Mouse (Mus musculus) heart, embryonic 11.5 days (tissue): ENCODE measurements around the gene Stim1. TPM values are rescaled to one million over a fixed set of nuclear protein-coding genes. Genes with fewer than 3 reads are reported as not detected.

Experiments
- ATAC-seq: fragments of 200-750 bp; cut with Nextera tagmentation; replicated peaks from 2 replicates; pipeline ENCODE4 v1.8.0; 2017; ENCODE audit warnings: moderate library complexity; ENCODE audit not compliant: insufficient number of reproducible peaks, low FRiP score, low TSS enrichment
- H3K27ac ChIP-seq: fragments of 300-500 bp; sonication (generic); 2 replicates; pipeline ENCODE4 v1.5.1; 2014; ENCODE audit warnings: mild to moderate bottlenecking, low read depth, low read length
- H3K27me3 ChIP-seq: fragments of 300-500 bp; sonication (generic); 2 replicates; pipeline ENCODE4 v1.6.1; 2014; ENCODE audit warnings: mild to moderate bottlenecking, low read length, mixed read lengths; ENCODE audit not compliant: control insufficient read depth, insufficient read depth
- H3K36me3 ChIP-seq: fragments of 300-500 bp; sonication (generic); 2 replicates; pipeline ENCODE4 v1.6.1; 2014; ENCODE audit warnings: mild to moderate bottlenecking, low read length, moderate library complexity, mixed read lengths; ENCODE audit not compliant: control insufficient read depth, insufficient read depth
- H3K4me1 ChIP-seq: fragments of 300-500 bp; sonication (generic); 2 replicates; pipeline ENCODE4 v1.6.1; 2014; ENCODE audit warnings: low read length; ENCODE audit not compliant: control insufficient read depth, insufficient read depth
- H3K4me2 ChIP-seq: fragments of 300-500 bp; sonication (generic); 2 replicates; pipeline ENCODE4 v1.6.1; 2014; ENCODE audit warnings: mild to moderate bottlenecking, moderate library complexity
- H3K4me3 ChIP-seq: fragments of 300-500 bp; sonication (generic); 2 replicates; pipeline ENCODE4 v1.5.1; 2014; ENCODE audit warnings: low read depth, low read length
- H3K9ac ChIP-seq: fragments of 300-500 bp; sonication (generic); 2 replicates; pipeline ENCODE4 v1.6.1; 2014; ENCODE audit warnings: mild to moderate bottlenecking, low read depth, low read length, moderate library complexity
- H3K9me3 ChIP-seq: fragments of 300-500 bp; sonication (generic); replicated peaks from 2 replicates; pipeline ENCODE4 v1.6.1; 2016; ENCODE audit warnings: low read length; ENCODE audit not compliant: control insufficient read depth
- WGBS: fragments of 180-500 bp; shearing (Covaris S2); extraction: QIAGEN DNeasy Blood & Tissue Kit; methylation state at CpG from one replicate; pipeline ENCODE4 v1.1.7; 2014; ENCODE audit not compliant: insufficient replicate concordance; 5-methylcytosine and 5-hydroxymethylcytosine counted together
- polyA plus RNA-seq: library from polyadenylated mRNA; unstranded; fragments of >200 nt; fragmentation: Nextera tagmentation; extraction: Ambion mirVana; gene quantifications from 2 replicates; pipeline ENCODE4 v1.2.1, GENCODE M21; 2014

Stim1 gene
- polyA plus RNA-seq, 1 experiment from 2014 or later = 9.1 TPM

GRCm38 (mm10) chr7:102322137-102322536 lies 54.5 kb downstream of the Stim1 start:
- ATAC-seq = no peak
- 81% methylated on average over 5 of the region's 5 CpGs for WGBS
- H3K9me3 ChIP-seq = no peaks in the 10 kb centered on the region
- H3K4me3 ChIP-seq = no peak overlapping the region
- H3K4me1 ChIP-seq = no peaks in the 10 kb centered on the region
- H3K27me3 ChIP-seq = no peaks in the 10 kb centered on the region
- H3K27ac ChIP-seq = no peak overlapping the region
- no peak overlapping the region for H3K4me2 ChIP-seq
- H3K36me3 ChIP-seq = no peaks in the 10 kb centered on the region
- H3K9ac ChIP-seq = no peak overlapping the region

- H3K4me1 ChIP-seq = peaks cover 4% of the 10 kb centered on the region
- H3K4me3 ChIP-seq = no peak overlapping the region
- H3K9me3 ChIP-seq = no peaks in the 10 kb centered on the region
- no peaks in the 10 kb centered on the region for H3K27me3 ChIP-seq
- no peak for ATAC-seq
- no peaks in the 10 kb centered on the region for H3K36me3 ChIP-seq
- no peak overlapping the region for H3K27ac ChIP-seq
- H3K9ac ChIP-seq = no peak overlapping the region
- no peak overlapping the region for H3K4me2 ChIP-seq
Observed at GRCm38 (mm10) chr7:102326323-102326722, 58.7 kb downstream of the Stim1 start.

DNA sequence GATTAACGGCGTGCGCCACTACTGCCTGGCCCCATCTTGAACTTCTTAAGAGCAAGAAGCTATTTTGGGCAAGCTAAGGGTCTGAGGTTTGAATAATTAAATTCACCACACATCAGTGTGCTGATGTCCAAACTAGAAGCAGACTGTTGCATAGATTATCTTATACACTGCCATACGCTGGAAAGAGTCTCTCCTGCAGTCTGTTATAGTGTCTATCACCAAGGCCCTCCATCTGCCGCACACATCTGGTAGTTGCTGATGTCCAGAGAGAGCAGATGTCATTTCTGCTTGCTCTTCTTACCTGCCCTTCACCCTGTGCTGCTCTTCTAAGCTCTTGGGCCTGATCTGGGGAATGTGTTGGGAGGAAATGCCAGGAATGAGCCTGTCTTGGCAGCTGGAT lies 62.7 kb downstream of the Stim1 start:
- peaks cover 9% of the 10 kb centered on the region for H3K4me1 ChIP-seq
- WGBS = 84% methylated on average over 5 of the region's 5 CpGs
- ATAC-seq = no peak

GRCm38 (mm10) chr7:102331476-102331875 lies 63.9 kb downstream of the Stim1 start:
- H3K36me3 ChIP-seq = no peaks in the 10 kb centered on the region
- no peak for ATAC-seq
- peaks cover 9% of the 10 kb centered on the region for H3K4me1 ChIP-seq
- H3K4me3 ChIP-seq = no peak overlapping the region
- 37% methylated on average over 3 of the region's 3 CpGs for WGBS
- H3K27me3 ChIP-seq = no peaks in the 10 kb centered on the region
- no peak overlapping the region for H3K9ac ChIP-seq
- H3K27ac ChIP-seq = no peak overlapping the region
- H3K4me2 ChIP-seq = no peak overlapping the region
- no peaks in the 10 kb centered on the region for H3K9me3 ChIP-seq

More for the DNA sequence above, 62.7 kb downstream of the Stim1 start:
- H3K4me2 ChIP-seq = no peak overlapping the region
- H3K27ac ChIP-seq = no peak overlapping the region
- no peaks in the 10 kb centered on the region for H3K27me3 ChIP-seq
- no peak overlapping the region for H3K4me3 ChIP-seq
- H3K36me3 ChIP-seq = no peaks in the 10 kb centered on the region
- H3K9me3 ChIP-seq = no peaks in the 10 kb centered on the region
- H3K9ac ChIP-seq = no peak overlapping the region

DNA sequence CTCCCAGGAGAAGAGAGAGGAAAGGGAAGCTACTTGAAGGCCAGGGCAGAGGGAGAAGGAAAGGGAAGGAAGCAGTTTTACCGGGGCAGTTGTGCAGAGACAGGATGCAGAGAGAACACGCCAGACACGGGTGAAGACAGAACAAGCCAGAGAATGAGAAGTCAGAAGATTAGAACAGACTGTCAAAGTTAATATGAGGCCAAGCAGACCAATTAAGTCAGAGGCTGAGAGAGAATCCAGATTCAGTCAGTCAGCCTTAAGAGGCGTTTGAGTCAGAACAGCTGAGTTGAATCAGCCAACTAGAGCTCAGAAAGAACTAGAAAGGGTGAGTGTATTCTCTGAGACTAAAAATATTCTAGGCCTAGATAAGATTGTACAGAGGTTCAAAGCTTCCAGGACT lies 66.1 kb downstream of the Stim1 start:
- Histone ChIP-seq H3K4me1 (peaks cover 9% of the 10 kb centered on the region), H3K27me3 (no peaks in the 10 kb centered on the region), H3K4me2 (no peak overlapping the region; the same call in 1 of the 2 replicates), H3K27ac (peak overlapping the region; percentile 71), H3K36me3 (no peaks in the 10 kb centered on the region), H3K9me3 (no peaks in the 10 kb centered on the region), H3K9ac (no peak overlapping the region), H3K4me3 (no peak overlapping the region)
- ATAC-seq = peak; percentile 26; the same call in 1 of the 2 replicates
- 15% methylated on average over 4 of the region's 4 CpGs for WGBS

- Histone ChIP-seq H3K9me3 (no peaks in the 10 kb centered on the region), H3K4me3 (no peak overlapping the region), H3K27me3 (no peaks in the 10 kb centered on the region), H3K36me3 (no peaks in the 10 kb centered on the region), H3K9ac (no peak overlapping the region), H3K4me2 (no peak overlapping the region), H3K27ac (no peak overlapping the region), H3K4me1 (peaks cover 6% of the 10 kb centered on the region)
- 90% methylated on average over 5 of the region's 5 CpGs for WGBS
- no peak for ATAC-seq
Observed at GRCm38 (mm10) chr7:102337326-102337725, 69.7 kb downstream of the Stim1 start.

DNA sequence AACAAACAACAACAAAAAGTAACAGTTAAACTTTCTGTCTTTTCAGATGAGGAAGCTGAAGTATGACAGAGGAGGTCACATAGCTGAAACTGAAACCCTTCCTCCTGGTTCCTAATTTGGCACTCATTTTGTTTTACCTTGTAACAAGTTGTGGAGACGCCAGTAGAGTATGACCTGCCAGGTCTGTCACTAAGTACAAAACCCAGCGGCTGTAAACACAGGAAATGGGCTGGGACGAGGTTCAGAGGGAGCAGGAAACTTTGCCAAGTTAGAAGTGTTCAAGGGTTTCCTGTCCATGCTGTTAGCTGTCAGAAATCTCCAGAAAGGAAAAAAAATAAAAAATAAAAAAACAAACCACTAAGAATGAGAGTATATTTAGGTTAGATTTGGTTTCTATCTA lies 70.3 kb downstream of the Stim1 start:
- no peaks in the 10 kb centered on the region for H3K27me3 ChIP-seq
- H3K9me3 ChIP-seq = no peaks in the 10 kb centered on the region
- H3K9ac ChIP-seq = no peak overlapping the region
- 30% methylated on average over 3 of the region's 3 CpGs for WGBS
- no peaks in the 10 kb centered on the region for H3K36me3 ChIP-seq
- no peak for ATAC-seq
- H3K4me1 ChIP-seq = peaks cover 6% of the 10 kb centered on the region
- no peak overlapping the region for H3K4me3 ChIP-seq
- no peak overlapping the region for H3K27ac ChIP-seq
- no peak overlapping the region for H3K4me2 ChIP-seq

GRCm38 (mm10) chr7:102338956-102339355 lies 71.3 kb downstream of the Stim1 start:
- H3K27me3 ChIP-seq = no peaks in the 10 kb centered on the region
- no peaks in the 10 kb centered on the region for H3K36me3 ChIP-seq
- H3K27ac ChIP-seq = no peak overlapping the region
- H3K9me3 ChIP-seq = no peaks in the 10 kb centered on the region
- no peaks in the 10 kb centered on the region for H3K4me1 ChIP-seq
- WGBS = 74% methylated on average over 3 of the region's 3 CpGs
- no peak for ATAC-seq
- no peak overlapping the region for H3K9ac ChIP-seq
- H3K4me2 ChIP-seq = no peak overlapping the region
- H3K4me3 ChIP-seq = no peak overlapping the region

DNA sequence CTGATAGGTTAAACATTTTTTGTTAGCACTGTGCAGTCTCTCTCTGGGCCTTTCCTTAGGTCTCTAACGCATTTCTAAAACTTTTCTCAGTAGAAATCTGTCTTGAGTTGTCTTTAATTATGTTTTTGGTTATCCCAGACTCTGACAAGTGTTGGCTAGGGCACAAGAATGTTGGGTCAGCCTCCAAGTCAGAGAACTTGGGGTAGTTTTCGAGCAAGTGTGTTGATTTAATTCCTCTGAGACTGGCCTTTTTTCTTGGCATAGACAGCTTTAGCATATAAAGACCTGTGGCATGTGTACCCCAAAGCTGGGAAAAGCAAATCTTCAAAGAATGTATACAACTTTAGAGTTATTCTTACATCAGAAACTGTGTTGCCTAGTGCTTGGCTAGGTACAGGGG lies 78.3 kb downstream of the Stim1 start:
- H3K4me3 ChIP-seq = no peak overlapping the region
- no peak overlapping the region for H3K27ac ChIP-seq
- no peak for ATAC-seq
- H3K27me3 ChIP-seq = no peaks in the 10 kb centered on the region
- WGBS = 60% methylated on average over 2 of the region's 2 CpGs
- no peaks in the 10 kb centered on the region for H3K36me3 ChIP-seq
- H3K9ac ChIP-seq = no peak overlapping the region
- H3K4me1 ChIP-seq = no peaks in the 10 kb centered on the region
- H3K4me2 ChIP-seq = no peak overlapping the region
- no peaks in the 10 kb centered on the region for H3K9me3 ChIP-seq
